10 mouse cellular contexts compared by ENCODE assay signal in the genomic region with DNA sequence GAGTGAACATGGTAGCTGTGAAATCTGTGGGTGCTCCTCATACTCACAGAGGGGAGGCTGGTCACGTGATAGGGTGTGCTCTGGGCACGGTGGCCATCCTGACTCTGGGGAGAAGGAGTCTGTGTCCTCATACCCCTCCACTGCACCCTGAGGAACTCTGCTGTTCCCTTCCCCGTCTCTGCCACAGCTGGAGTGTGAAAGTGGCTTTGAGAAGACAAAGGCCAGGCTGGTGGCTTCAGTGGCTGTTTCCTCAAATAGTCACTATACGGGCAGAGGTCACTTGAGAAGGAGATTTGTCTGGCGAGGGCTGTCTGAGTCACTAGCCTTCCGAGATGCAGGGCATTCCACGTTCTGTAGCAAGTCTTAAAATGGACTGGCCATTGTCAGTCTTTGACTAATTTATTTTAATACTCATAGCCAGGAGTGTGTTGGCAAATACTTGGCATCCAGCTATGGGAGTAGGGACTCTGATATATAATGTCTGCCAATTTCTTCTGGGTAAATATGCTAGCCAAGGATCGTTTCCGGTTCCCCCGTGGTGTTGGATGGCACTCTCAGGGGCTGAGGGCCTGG. TPM values are rescaled to one million over a fixed set of nuclear protein-coding genes. Genes with fewer than 3 reads are reported as not detected.
DNase-seq lines count a peak whose midpoint lies in the region; ATAC-seq lines count a peak whose summit lies in the region.
"Had no signal": no experiment of that assay in that cellular context is flagged by ENCODE, and none has a peak within 500 bp of the region (broad histone marks: within the 10 kb centered on the region; RNA-seq: fewer than 3 reads in every experiment).

No protein-coding gene starts in this region.

- H3K36me3 ChIP-seq in kidney, embryonic 15.5 days = no peaks in the 10 kb centered on the region
- H3K36me3 ChIP-seq in midbrain, embryonic 15.5 days (replicated peaks) = no peaks in the 10 kb centered on the region
- H3K36me3 ChIP-seq: liver, embryonic 12.5 days had no signal

- no peak overlapping the region for H3K4me3 ChIP-seq in kidney, embryonic 15.5 days (replicated peaks)
- H3K4me3 ChIP-seq in midbrain, embryonic 15.5 days = no peak overlapping the region
- H3K4me3 ChIP-seq: liver, embryonic 12.5 days had no signal

- H3K9me3 ChIP-seq in kidney, embryonic 15.5 days (replicated peaks) = no peaks in the 10 kb centered on the region
- H3K9me3 ChIP-seq in midbrain, embryonic 15.5 days = no peaks in the 10 kb centered on the region
- H3K9me3 ChIP-seq: liver, embryonic 12.5 days had no signal

- H3K27ac ChIP-seq in kidney, embryonic 15.5 days = 0 out of 2 replicates have a peak overlapping the region, but pooled peaks have one; percentile 54
- H3K27ac ChIP-seq in midbrain, embryonic 15.5 days = no peak overlapping the region
- H3K27ac ChIP-seq: liver, embryonic 12.5 days had no signal

- H3K27me3 ChIP-seq in kidney, embryonic 15.5 days = 0 out of 2 replicates have a peak, but pooled peaks cover 2% of the 10 kb centered on the region
- no peaks in the 10 kb centered on the region for H3K27me3 ChIP-seq in midbrain, embryonic 15.5 days (replicated peaks)

- no peak for ATAC-seq in kidney, embryonic 15.5 days (replicated peaks; ENCODE audit: low FRiP score)
- ATAC-seq in megakaryocyte progenitor cell, adult 5-6 weeks (replicated peaks; ENCODE audit: poor library complexity) = peak; percentile 12; the same call in 1 of the 2 replicates
- no peak for ATAC-seq in midbrain, embryonic 15.5 days (replicated peaks)
- ATAC-seq: liver, embryonic 12.5 days had no signal

- H3K4me2 ChIP-seq in kidney, embryonic 15.5 days = no peak overlapping the region
- no peak overlapping the region for H3K4me2 ChIP-seq in midbrain, embryonic 15.5 days
- H3K4me2 ChIP-seq: liver, embryonic 12.5 days had no signal

- H3K4me1 ChIP-seq in kidney, embryonic 15.5 days = peaks cover 38% of the 10 kb centered on the region
- peaks cover 15% of the 10 kb centered on the region; the same call in 1 of the 2 replicates for H3K4me1 ChIP-seq in midbrain, embryonic 15.5 days

- no peak overlapping the region for H3K9ac ChIP-seq in kidney, embryonic 15.5 days
- H3K9ac ChIP-seq in midbrain, embryonic 15.5 days = no peak overlapping the region
- H3K9ac ChIP-seq: liver, embryonic 12.5 days had no signal

- 70% methylated on average over 10 of the region's 10 CpGs for WGBS in kidney, embryonic 15.5 days
- WGBS in midbrain, embryonic 15.5 days = 82% methylated on average over 10 of the region's 10 CpGs

- no peak for DNase-seq in kidney, postnatal 14 days
- DNase-seq in NIH3T3 (ENCODE audit: low read depth) = peak; percentile 68
- peak; percentile 79 for DNase-seq in fibroblast of lung, adult 2 months (ENCODE audit: low read depth)
- no peak for DNase-seq in cerebellum, adult 8-10 months
- DNase-seq: right cerebral cortex, postnatal 25 days; thymus, postnatal 25 days had no signal

RNA-seq across cellular contexts. Expression of gene Synj2, which starts 37.5 kb away (rescaled TPM):
- polyA plus RNA-seq in kidney, embryonic 15.5 days (2015; fragmentation: Nextera tagmentation; extraction: Ambion mirVana) = 3.2 and 3.8 TPM in 2 replicates
- 7.5 and 8.3 TPM in 2 replicates for total RNA-seq in megakaryocyte progenitor cell, adult 5-6 weeks (2015)
- 9.8 and 11.0 TPM in 2 replicates for total RNA-seq in megakaryocyte progenitor cell, adult 5-6 weeks (2017)
- 0.79 and 0.86 TPM in 2 replicates for polyA plus RNA-seq in midbrain, embryonic 15.5 days (2015; fragmentation: Nextera tagmentation; extraction: Ambion mirVana)

Comparison
In these comparisons a context has a peak if more than half of its experiments do, and no peak if none do; other contexts are left out.
1. DNase-seq: peak in NIH3T3 (single experiment) and fibroblast of lung, adult 2 months (single experiment); none in kidney, postnatal 14 days (single experiment) and cerebellum, adult 8-10 months (single experiment).